Mouse (Mus musculus) embryonic stem cell, embryonic (primary cell): Measurements from ENCODE around the gene 4930404N11Rik.

Experiments used
- CTCF ChIA-PET, 4 experiments: fragments of 300-600 bp in 2 of 4; fragments of 350-600 bp in 2 of 4; sonication (Branson Sonifier 250); formaldehyde crosslinking; loops; one replicate each; lab custom pipeline; 2022; ENCODE audit warnings: inconsistent platforms in 2 of 4; lab: Charles Lee
- POLR2A ChIA-PET, 4 experiments: fragments of 300-600 bp in 2 of 4; fragments of 350-600 bp in 2 of 4; sonication (Branson Sonifier 250); formaldehyde crosslinking; loops; one replicate each; lab custom pipeline; 2022; ENCODE audit warnings: antibody characterized with exemption in 4 of 4, inconsistent platforms in 1 of 4; lab: Charles Lee

The 4930404N11Rik gene

DNA sequence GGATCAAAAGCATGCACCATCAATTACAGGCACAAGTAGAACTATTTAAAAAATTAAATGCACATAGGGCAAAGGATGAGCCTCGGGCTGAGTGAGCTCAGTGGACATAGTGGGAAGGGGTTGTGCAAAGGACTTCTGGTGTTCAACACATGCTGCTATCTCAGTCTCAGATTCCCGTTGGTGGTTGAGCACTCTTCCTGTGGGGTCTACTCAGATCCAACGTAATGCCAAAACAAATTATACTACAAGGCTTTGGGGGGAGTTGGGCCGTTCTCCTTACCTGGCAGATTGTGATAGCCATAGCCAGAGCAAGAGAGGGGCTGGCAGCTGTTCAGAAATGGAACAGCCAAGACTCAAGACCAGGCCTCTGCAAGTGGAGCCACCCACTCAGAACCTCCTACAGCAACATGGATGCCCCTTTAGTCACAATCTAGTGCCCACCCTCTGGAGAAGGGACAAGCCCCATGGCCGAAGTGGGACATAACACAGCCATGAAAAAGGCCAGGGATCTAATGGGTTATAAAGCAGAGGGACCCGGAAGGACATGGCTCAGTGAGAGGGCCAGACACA is 14.3 kb upstream of the 4930404N11Rik start:
- ChIA-PET CTCF (interaction anchor here in 1 of 4 experiments (2.1 kb wide), 1 partner anchor 10 kb away, joined by 16 read pairs; the partner anchor contains the start of gene Gm48552), POLR2A (interaction anchor here in 3 of 4 experiments (0.6 to 8.9 kb wide), 18 partner anchors 8 to 254 kb away, joined by 3 to 87 read pairs (median 8); partner anchors contain the start of genes 4930404N11Rik (in 3 of the 3), Cactin (in 1 of the 3), Gm48552 (in 1 of the 3) and Hmg20b (in 1 of the 3))

DNA sequence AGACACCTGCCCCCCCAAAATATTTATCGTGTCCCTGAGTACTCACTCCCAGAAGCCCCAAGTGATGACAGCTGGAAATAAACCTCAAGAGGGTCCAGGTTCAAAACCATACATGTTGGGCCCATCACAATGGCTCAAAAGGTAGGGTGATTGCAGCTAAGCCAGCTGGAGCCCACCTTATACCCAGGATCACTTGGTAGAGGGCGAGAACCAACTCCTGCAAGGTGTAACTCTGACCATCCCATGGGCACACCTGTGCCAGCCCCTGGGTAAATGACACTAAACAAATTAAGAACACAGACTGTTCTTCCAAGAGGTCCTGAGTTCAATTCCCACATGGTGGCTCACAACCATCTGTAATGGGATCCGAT is 13.6 kb upstream of the 4930404N11Rik start:
- ChIA-PET POLR2A (interaction anchor here (0.6 to 8.9 kb wide), 67 partner anchors 10 to 799 kb away, joined by 3 to 87 read pairs (median 5); partner anchors contain the start of genes Pip5k1c (in 3 of the 4), 4930404N11Rik (in 2 of the 4), Cactin (in 2 of the 4) and Hmg20b (in 2 of the 4)), CTCF (interaction anchor here in 3 of 4 experiments (0.5 to 3.0 kb wide), 33 partner anchors 10 to 874 kb away, joined by 3 to 25 read pairs (median 6); partner anchors contain the start of genes Atcay (in 1 of the 3), Cactin (in 1 of the 3), Gm48552 (in 1 of the 3) and Hmg20b (in 1 of the 3))

DNA sequence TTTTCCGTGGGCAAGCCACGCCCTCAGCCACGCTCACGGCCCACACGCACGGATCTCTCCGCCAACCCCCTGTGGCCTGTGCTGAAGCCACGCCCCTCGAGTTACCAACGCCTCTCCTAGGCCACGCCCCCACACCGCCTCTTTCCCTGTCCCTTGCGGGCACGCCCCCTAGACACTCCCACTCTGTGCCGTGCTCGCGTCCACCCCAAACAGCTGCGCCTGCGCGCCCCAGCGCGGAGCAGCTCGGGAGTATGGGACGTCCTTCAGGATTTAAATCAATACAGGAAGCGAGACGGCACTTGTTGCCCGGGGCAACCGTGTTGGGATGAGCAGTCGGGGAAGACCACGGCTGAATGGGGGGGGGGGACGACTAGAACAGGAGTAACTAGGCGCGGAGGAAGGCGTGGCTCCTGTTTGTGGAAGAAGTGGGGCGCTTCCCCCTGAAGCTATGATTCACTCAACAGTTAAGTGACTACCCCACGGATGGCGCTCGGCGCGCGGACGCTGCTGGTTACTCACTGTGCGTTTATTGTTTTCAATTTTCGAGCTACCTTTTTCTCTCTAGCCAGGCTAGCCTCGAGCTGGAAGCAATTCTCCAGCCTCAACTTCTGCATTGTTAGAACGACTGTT is 13.1 kb upstream of the 4930404N11Rik start:
- ChIA-PET CTCF (interaction anchor here (0.5 to 3.0 kb wide), 43 partner anchors 10 to 874 kb away, joined by 3 to 25 read pairs (median 6); partner anchors contain the start of genes Atcay (in 1 of the 4), Cactin (in 1 of the 4), Gm48552 (in 1 of the 4) and Hmg20b (in 1 of the 4)), POLR2A (interaction anchor here (0.6 to 8.9 kb wide), 91 partner anchors 9 to 812 kb away, joined by 3 to 87 read pairs (median 4); partner anchors contain the start of genes Cactin (in 3 of the 4), Map2k2 (in 3 of the 4), Pip5k1c (in 3 of the 4) and 4930404N11Rik (in 2 of the 4))

DNA sequence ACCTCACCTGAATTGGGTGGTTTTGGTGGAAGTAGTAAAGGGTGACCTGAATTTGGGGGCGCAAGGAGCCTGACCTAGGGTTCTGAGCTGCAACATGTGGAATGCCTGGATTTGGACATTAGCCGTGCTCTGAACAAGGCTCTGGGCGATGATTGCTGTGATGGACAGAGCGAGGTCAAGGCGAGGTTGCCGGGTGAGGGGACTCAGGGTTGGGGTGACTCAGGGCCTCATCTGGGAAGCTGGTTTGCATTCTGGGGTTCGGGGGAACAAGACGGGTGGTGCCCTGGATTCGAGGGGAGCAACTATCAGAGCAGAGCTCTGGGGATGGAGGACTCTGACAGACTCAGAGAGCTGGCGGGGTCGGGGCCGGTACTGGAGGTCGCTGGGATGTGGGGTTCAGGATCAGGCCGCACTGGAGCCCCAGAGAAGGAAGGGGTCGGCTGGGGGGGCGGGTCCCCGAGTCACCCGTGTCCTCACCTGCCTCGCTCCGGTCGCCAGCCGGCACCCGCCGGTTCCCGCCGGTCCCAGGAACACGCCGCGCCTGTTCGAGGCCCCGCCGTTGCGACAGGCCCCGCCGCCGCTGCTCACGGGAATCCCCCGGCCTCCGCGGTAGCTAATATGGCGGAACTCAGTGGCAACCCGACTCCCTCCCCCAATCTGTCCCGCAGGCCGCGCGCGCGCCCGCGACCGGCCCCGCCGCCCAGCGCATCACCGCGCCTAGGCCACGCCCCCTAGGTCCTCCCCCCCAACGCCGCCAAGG is 12.4 kb upstream of the 4930404N11Rik start, which contains the start of gene Fzr1:
TSS of gene Fzr1 (minus strand) at position 724 of the 760 bp plus-strand sequence.
- CTCF ChIA-PET, result interaction anchor here (0.5 to 3.0 kb wide), 40 partner anchors 12 to 497 kb away, joined by 3 to 25 read pairs (median 6); partner anchors contain the start of genes Cactin (in 1 of the 4), Gm48552 (in 1 of the 4), Hmg20b (in 1 of the 4) and Nmrk2 (in 1 of the 4)
- POLR2A ChIA-PET, result interaction anchor here (0.5 to 8.9 kb wide), 84 partner anchors 8 to 811 kb away, joined by 3 to 87 read pairs (median 5); partner anchors contain the start of genes Pip5k1c (in 3 of the 4), 4930404N11Rik (in 2 of the 4), Cactin (in 2 of the 4) and Hmg20b (in 2 of the 4)

DNA sequence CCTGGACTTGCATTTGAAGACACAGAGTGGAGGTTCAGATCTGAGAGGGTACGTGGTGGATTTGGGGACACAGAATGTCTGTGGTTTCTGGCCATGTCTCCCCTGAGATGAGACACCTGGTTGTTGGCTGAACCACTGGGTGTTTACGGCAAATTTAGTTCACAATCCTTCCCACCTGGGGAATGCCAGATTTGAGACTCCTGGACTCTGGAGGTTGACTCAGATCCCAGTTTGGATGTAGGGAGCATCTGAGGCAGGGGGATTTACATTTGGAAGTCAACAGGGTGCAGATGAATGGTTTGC is 11.7 kb upstream of the 4930404N11Rik start:
- CTCF ChIA-PET, result interaction anchor here in 2 of 4 experiments (0.7 to 3.0 kb wide), 14 partner anchors 11 to 174 kb away, joined by 3 to 25 read pairs (median 5); partner anchors contain the start of genes 4930404N11Rik (in 1 of the 2), Celf5 (in 1 of the 2), Hmg20b (in 1 of the 2) and Pip5k1c (in 1 of the 2)
- POLR2A ChIA-PET, result interaction anchor here in 3 of 4 experiments (0.7 to 8.9 kb wide), 45 partner anchors 9 to 701 kb away, joined by 3 to 87 read pairs (median 6); partner anchors contain the start of genes Cactin (in 3 of the 3), 4930404N11Rik (in 2 of the 3), Hmg20b (in 2 of the 3) and Mfsd12 (in 2 of the 3)

DNA sequence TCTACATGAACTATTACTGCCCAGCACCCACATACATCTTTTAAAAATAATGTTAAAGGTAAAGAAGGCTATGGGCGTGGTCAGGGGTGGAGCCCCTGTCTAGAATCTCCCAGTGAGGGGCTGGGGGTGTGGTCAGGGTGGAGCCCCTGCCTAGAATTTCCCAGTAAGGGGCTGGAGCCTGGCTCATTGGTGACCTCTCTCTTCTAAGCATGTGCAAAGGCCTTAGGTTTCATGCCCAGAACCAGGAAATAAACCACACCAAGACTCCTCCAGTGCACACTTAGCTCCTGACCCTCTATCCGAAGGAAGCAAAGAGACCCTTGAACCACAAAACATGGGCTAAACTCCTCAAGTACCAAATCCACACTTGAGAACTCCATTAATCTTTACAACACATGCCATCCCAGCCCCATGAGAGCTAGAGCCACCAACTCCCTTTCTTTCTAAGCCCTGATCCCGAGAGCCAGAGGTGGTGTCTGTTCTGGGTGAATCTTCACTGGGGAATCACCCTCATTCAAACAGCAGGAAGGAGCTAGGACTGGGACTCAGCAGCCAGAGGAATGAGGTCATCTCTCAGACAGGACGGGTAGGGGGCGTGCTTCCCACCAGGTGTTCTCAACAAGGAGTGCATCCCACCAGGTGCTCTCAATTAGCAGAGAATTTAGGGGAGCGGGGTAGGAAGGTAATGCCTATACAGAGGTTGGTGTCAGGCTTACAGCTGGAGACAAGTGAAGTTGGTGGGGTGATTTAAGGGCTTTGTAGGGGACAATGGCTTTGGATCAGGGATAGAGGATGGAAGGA is 11.1 kb upstream of the 4930404N11Rik start:
- CTCF ChIA-PET, result interaction anchor here in 3 of 4 experiments (0.6 to 3.0 kb wide), 15 partner anchors 10 to 175 kb away, joined by 3 to 25 read pairs (median 3); partner anchors contain the start of genes 4930404N11Rik (in 1 of the 3), Celf5 (in 1 of the 3), Hmg20b (in 1 of the 3) and Pip5k1c (in 1 of the 3)
- POLR2A ChIA-PET, result interaction anchor here in 3 of 4 experiments (0.5 to 8.9 kb wide), 43 partner anchors 9 to 700 kb away, joined by 3 to 87 read pairs (median 5); partner anchors contain the start of genes Cactin (in 3 of the 3), 4930404N11Rik (in 2 of the 3), Hmg20b (in 2 of the 3) and Mfsd12 (in 2 of the 3)

DNA sequence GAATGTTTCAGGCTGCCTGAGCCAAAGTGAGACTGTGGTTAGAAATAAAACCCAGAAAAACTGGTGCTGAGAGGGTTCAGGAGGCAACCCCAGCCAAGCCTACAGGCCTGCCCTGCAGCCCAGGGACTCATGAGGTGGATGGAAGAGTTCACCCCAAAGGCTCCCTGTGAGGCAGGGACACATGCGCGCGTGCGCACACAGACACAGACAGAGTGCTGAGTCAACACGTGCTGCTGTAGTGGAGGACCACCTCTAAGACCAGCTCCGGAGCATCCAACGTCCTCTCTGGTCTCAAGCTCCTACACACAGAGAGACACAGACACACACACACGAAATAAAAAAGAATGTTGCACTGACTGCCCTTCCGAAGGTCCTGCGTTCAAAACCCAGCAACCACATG is 9.7 kb upstream of the 4930404N11Rik start:
- CTCF ChIA-PET, result interaction anchor here in 1 of 4 experiments (1.0 kb wide), 1 partner anchor 21 kb away, joined by 3 read pairs; no protein-coding TSS in a partner anchor
- POLR2A ChIA-PET, result interaction anchor here in 2 of 4 experiments (0.5 to 8.9 kb wide), 8 partner anchors 8 to 851 kb away, joined by 3 to 87 read pairs (median 17); partner anchors contain the start of gene 4930404N11Rik (in 1 of the 2)

DNA sequence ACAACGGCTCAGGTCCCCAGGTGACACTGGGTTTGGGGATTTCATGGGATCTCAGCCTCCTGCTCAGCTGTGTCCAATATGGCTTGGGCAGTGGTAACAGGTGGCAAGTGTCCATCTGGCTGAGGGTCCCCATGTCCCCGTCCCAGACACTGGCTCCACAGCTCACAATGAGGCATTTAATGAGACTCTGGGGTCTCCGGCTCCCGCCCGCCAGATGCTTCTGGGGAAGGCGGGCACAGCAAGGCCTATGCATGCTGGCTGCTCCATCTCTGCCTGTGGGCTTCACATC is 1.5 kb upstream of the 4930404N11Rik start:
- ChIA-PET POLR2A (interaction anchor here (0.8 to 8.1 kb wide), 24 partner anchors 9 to 174 kb away, joined by 3 to 87 read pairs (median 5); partner anchors contain the start of genes Fzr1 (in 2 of the 4), Pip5k1c (in 2 of the 4), Cactin (in 1 of the 4) and Dohh (in 1 of the 4)), CTCF (interaction anchor here in 1 of 4 experiments (0.7 to 1.7 kb wide), 3 partner anchors 10 to 62 kb away, joined by 3 to 6 read pairs (median 4); partner anchors contain the start of gene Hmg20b)

DNA sequence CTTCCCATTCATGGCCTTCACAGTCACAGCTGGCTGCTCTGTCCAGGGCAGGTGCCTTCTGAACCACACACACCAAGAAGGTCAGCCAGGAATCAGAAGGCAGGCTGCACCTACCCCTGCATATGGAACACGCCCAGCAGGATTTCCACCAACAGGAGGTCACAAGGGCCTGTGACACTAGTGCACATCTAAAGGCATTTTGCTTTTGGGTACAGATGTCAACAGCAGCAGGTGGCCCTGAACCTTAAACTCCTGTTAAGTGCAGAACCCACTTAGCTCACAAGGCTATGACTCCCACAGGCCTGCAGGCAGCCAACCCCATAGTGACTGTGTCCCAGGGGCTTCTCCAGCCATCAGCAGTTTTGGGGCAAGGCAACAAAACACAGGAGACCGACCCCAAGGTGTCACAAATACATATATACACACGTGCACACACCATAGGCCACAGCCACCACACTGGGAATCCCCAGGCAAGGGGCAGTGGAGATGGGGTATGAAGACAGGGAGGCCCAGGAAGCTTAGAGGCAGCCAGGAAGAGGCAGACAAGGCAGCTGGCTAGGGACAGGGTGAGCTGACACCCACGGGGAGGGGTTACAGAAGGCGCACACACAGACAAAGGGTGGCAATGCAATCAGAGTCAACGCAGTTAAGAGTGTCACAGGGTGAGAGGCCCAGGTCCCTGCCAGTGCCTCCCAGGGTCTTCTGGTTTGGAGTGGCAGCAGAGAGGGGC is 1.0 kb upstream of the 4930404N11Rik start:
- ChIA-PET POLR2A (interaction anchor here (0.6 to 8.1 kb wide), 44 partner anchors 10 to 174 kb away, joined by 3 to 87 read pairs (median 4); partner anchors contain the start of genes Dohh (in 3 of the 4), Gm48551 (in 3 of the 4), Cactin (in 2 of the 4) and Fzr1 (in 2 of the 4)), CTCF (interaction anchor here in 1 of 4 experiments (0.6 to 1.7 kb wide), 6 partner anchors 10 to 74 kb away, joined by 3 to 8 read pairs (median 4); partner anchors contain the start of genes Gipc3, Hmg20b and Pip5k1c)

DNA sequence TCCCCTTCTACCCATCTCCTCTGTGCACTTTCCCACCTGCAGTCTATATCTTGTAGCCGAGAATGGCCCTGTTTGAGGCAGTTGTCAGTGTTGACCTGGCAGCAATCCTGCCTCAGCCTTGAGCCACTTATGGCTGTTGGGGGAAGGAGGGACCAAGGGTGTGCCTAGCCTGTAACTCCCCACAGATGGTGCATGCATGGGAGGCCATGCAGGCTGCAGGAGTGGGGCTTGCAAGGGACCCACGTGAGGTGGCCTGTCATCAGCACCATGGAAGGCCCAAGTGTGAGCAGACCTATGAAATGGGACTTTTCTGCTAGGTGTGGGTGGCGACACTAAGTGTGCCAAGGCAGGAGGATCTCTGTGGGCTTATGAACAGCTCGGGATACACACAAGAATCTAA is 543 bp downstream of the 4930404N11Rik start:
- ChIA-PET POLR2A (interaction anchor here (0.9 to 8.1 kb wide), 30 partner anchors 8 to 180 kb away, joined by 3 to 87 read pairs (median 6); partner anchors contain the start of genes Dohh (in 3 of the 4), Gm48551 (in 3 of the 4), Fzr1 (in 2 of the 4) and Mfsd12 (in 2 of the 4)), CTCF (interaction anchor here in 1 of 4 experiments (1.0 to 1.7 kb wide), 4 partner anchors 14 to 85 kb away, joined by 3 to 8 read pairs (median 3); partner anchors contain the start of gene Pip5k1c)

DNA sequence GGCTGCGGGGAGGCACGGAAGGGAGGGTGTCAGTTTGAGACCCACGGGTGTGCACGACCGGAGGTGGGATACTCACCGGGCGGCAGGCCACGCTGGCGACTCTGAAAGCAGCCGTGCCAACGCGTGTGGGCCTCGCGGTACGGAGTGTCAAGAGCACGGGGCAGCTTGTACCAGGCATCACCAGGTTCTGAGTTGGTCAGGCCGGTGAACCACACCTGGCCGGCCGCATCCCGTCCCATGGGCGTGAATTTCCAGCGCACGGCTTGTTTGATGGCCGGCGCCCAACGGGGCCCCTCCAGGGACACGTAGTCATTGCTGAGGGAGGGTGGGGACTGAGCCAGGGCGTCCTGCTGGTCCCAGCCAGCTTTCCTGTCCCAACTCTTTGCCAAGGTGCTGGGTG is 950 bp downstream of the 4930404N11Rik start:
- ChIA-PET POLR2A (interaction anchor here in 3 of 4 experiments (0.6 to 8.1 kb wide), 23 partner anchors 9 to 416 kb away, joined by 3 to 87 read pairs (median 4); partner anchors contain the start of genes Fzr1 (in 2 of the 3), Pip5k1c (in 1 of the 3) and Tbxa2r (in 1 of the 3)), CTCF (interaction anchor here in 3 of 4 experiments (0.7 to 1.6 kb wide), 5 partner anchors 14 to 178 kb away, joined by 3 to 5 read pairs (median 3); partner anchors contain the start of gene Pip5k1c (in 1 of the 3))

DNA sequence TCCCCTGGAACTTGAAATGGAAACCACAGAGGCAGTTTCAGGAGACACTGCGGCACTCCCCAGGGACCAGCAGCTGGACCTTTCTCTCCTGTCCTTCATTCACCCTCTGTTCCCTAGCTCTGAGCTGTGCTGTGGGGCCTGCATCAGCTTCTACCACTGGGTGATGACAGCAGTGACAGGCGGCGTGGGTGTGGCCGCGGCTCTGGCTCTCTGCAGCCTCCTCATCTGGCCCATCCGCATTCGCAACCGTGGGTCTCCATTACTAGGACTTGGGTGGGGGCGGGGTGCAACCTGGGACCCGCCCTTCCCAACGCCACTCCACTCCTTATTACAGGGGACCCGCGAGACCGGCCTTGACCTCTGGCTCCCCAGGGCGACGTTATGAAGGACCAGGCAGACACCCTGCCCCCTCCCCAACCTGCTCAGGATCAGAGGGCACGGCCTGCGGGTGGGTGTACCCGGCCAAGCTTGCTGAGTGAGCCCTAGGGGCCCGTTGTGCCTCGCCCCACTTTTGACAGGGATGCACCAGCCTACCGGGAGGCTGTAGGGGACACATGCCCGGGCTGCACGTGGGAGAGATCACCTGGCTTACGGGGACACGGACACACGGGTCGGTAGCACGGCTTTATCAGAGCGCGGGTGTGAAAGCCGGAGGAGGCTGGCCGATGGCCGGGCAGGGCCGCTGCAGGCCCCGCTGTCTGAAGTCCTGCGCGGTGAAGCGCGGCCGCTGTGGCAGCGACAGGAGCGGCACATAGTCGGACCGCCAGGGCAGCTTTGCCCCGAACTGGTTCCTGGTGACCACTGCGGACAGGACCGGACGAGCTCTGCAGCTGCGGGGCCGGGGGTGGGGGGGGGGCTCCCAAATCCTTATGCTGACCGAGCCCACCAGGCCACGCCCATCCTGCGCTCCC is 1.9 kb downstream of the 4930404N11Rik start:
- ChIA-PET CTCF (interaction anchor here (0.6 to 1.6 kb wide), 10 partner anchors 15 to 917 kb away, joined by 3 to 5 read pairs (median 3); partner anchors contain the start of gene Pip5k1c (in 1 of the 4)), POLR2A (interaction anchor here in 3 of 4 experiments (0.5 to 8.1 kb wide), 31 partner anchors 8 to 1484 kb away, joined by 3 to 87 read pairs (median 4); partner anchors contain the start of genes Fzr1 (in 3 of the 3), Pip5k1c (in 1 of the 3) and Zfr2 (in 1 of the 3))

DNA sequence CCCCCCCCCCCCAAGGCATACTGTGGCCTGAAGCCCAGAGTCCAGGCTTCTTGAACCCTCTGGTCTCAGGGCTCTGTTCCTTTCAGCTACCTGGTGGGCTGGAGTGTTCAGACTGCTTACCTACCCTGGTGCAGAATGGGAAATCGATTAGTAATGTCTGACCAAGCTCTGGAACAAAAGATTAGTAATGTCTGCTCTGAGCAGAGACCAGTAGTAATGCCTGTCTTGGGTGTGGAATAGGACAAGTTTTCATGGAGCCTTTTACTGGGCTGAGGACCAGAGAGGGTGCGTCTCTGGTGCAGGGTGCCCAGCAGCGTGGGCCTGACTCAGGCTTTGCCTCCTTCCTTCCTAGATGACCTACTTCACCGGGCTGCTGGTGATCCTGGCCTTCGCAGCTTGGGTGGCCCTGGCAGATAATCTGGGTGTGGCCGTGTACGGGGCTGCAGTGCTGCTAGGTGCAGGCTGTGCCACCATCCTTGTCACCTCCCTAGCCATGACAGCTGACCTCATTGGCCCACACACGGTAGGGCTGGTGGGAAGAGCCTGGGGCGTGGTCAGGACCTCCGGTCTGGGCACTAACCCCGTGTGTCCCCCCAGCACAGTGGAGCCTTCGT is 3.2 kb downstream of the 4930404N11Rik start:
- CTCF ChIA-PET, result interaction anchor here in 3 of 4 experiments (0.6 to 1.5 kb wide), 12 partner anchors 12 to 801 kb away, joined by 3 to 12 read pairs (median 3); partner anchors contain the start of genes Hmg20b (in 1 of the 3) and Pip5k1c (in 1 of the 3)
- POLR2A ChIA-PET, result interaction anchor here in 3 of 4 experiments (0.6 to 5.5 kb wide), 20 partner anchors 8 to 96 kb away, joined by 3 to 35 read pairs (median 4); partner anchors contain the start of genes Fzr1 (in 2 of the 3), Apba3 (in 1 of the 3), Cactin (in 1 of the 3) and Dohh (in 1 of the 3)
